Mouse (Mus musculus): ENCODE results near the gene Acap3.

DNA sequence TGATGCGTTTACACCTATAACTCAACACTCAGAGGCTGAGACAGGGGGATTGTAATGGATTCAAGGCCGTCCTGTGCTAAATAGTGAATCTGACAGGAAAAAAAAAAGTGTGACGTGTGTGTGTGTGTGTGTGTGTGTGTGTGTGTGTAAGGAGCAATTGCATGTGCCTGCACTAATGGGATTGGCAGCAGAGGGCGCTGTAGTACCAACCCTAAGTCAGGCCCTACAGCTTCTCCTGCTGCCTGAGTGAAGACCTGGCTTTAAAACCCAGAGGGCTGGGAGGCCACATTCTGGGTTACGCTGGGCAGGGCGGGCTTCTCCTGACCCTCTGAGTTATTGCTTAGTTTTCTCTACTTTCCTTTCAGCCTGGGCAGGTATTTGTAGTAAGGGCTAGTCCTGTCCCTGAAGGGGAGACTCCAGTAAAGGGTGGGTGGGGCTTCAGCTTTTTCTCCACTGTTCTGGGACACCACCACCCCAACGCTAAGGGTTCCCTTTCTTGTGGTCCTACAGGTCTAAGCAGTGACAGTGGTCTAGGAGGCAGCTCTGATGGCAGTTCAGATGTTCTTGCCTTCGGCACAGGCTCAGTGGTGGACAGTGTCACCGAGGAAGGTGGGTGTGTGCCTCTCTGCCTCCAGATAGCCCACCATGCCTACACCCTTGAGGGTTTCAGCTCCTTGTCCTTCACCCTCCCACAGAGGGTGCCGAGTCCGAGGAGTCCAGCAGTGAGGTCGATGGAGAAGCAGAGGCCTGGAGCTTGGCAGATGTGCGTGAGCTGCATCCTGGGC is 12.9 kb downstream of the Acap3 start:
- no peak for TF ChIP-seq POLR2A (IDR thresholded peaks at IDR 0.05; ENCODE audit: low read depth, low read length)
- no peak for TF ChIP-seq CTCF (IDR thresholded peaks at IDR 0.05; ENCODE audit: extremely low read depth, insufficient read depth, insufficient read length, insufficient replicate concordance)
